Mouse (Mus musculus): ENCODE measurements around the gene Nfu1. TPM values are rescaled to one million over a fixed set of nuclear protein-coding genes. Genes with fewer than 3 reads are reported as not detected.
"Not testable (repeated sequence)": the region's sequence is repeated elsewhere in the genome, so short reads cannot be mapped to it uniquely, and the experiment has no call there.

The Nfu1 gene
- total and polyA plus RNA-seq, 2 experiments from 2014 or later, result 163 to 395 TPM

- ATAC-seq (ENCODE audit: low FRiP score) (peak; percentile 94), DNase-seq (ENCODE audit: low spot score) (peak; percentile 95)
- Histone ChIP-seq H3K27me3 (ENCODE audit: insufficient read depth, low read length) (no peaks in the 10 kb centered on the region), H3K36me3 (ENCODE audit: insufficient read depth, low read length) (peaks cover 6% of the 10 kb centered on the region; the same call in 1 of the 2 replicates), H3K27ac (ENCODE audit: low read depth, low read length) (peak overlapping the region; percentile 79), H3K4me2 (ENCODE audit: low read depth, low read length, poor library complexity, severe bottlenecking) (peak overlapping the region; percentile 66), H3K4me1 (ENCODE audit: insufficient read depth, low read length) (peaks cover 4% of the 10 kb centered on the region; the same call in 1 of the 2 replicates), H3K9me3 (ENCODE audit: low read length) (no peaks in the 10 kb centered on the region), H3K4me3 (ENCODE audit: low read depth, low read length) (peak overlapping the region; percentile 61), H3K9ac (replicated peaks; ENCODE audit: low read length, poor library complexity, severe bottlenecking) (peak overlapping the region; percentile 97)
- WGBS, result under 1% methylated on average over 36 of the region's 36 CpGs
- no peak for TF ChIP-seq CTCF (IDR thresholded peaks at IDR 0.05)
Measured at GRCm38 (mm10) chr6:87009692-87010328, 774 bp downstream of the Nfu1 start.

GRCm38 (mm10) chr6:87016916-87017315 is 7.9 kb downstream of the Nfu1 start:
- Histone ChIP-seq H3K4me1 (ENCODE audit: insufficient read depth, low read length) (no peaks in the 10 kb centered on the region), H3K4me3 (ENCODE audit: low read depth, low read length) (no peak overlapping the region), H3K4me2 (ENCODE audit: low read depth, low read length, poor library complexity, severe bottlenecking) (no peak overlapping the region), H3K9ac (replicated peaks; ENCODE audit: low read length, poor library complexity, severe bottlenecking) (no peak overlapping the region), H3K36me3 (ENCODE audit: insufficient read depth, low read length) (peaks cover 44% of the 10 kb centered on the region), H3K9me3 (ENCODE audit: low read length) (no peaks in the 10 kb centered on the region), H3K27ac (ENCODE audit: low read depth, low read length) (no peak overlapping the region), H3K27me3 (ENCODE audit: insufficient read depth, low read length) (no peaks in the 10 kb centered on the region)
- 68% methylated on average over 4 of the region's 4 CpGs for WGBS
- TF ChIP-seq CTCF (IDR thresholded peaks at IDR 0.05), result peak; percentile 79
- DNase-seq (ENCODE audit: low spot score) (peak; percentile 64), ATAC-seq (ENCODE audit: low FRiP score) (no peak)

- WGBS, result 93% methylated on average over 8 of the region's 8 CpGs
- Histone ChIP-seq H3K27me3 (ENCODE audit: insufficient read depth, low read length) (no peaks in the 10 kb centered on the region), H3K27ac (ENCODE audit: low read depth, low read length) (no peak overlapping the region), H3K9me3 (ENCODE audit: low read length) (no peaks in the 10 kb centered on the region), H3K36me3 (ENCODE audit: insufficient read depth, low read length) (peaks cover 51% of the 10 kb centered on the region), H3K4me2 (ENCODE audit: low read depth, low read length, poor library complexity, severe bottlenecking) (no peak overlapping the region), H3K9ac (replicated peaks; ENCODE audit: low read length, poor library complexity, severe bottlenecking) (no peak overlapping the region), H3K4me1 (ENCODE audit: insufficient read depth, low read length) (no peaks in the 10 kb centered on the region), H3K4me3 (ENCODE audit: low read depth, low read length) (no peak overlapping the region)
- ATAC-seq (ENCODE audit: low FRiP score), result no peak
- no peak for TF ChIP-seq CTCF (IDR thresholded peaks at IDR 0.05)
- DNase-seq (ENCODE audit: low spot score), result no peak
Measured at GRCm38 (mm10) chr6:87018874-87019273, 9.8 kb downstream of the Nfu1 start.

- H3K27ac ChIP-seq (ENCODE audit: low read depth, low read length), result no peak overlapping the region
- no peak for ATAC-seq (ENCODE audit: low FRiP score)
Measured at GRCm38 (mm10) chr6:87021791-87022190, 12.8 kb downstream of the Nfu1 start.

GRCm38 (mm10) chr6:87026980-87027379 is 17.9 kb downstream of the Nfu1 start:
- Histone ChIP-seq H3K4me3 (ENCODE audit: low read depth, low read length) (no peak overlapping the region), H3K4me2 (ENCODE audit: low read depth, low read length, poor library complexity, severe bottlenecking) (no peak overlapping the region), H3K27ac (ENCODE audit: low read depth, low read length) (no peak overlapping the region), H3K9me3 (ENCODE audit: low read length) (no peaks in the 10 kb centered on the region), H3K36me3 (ENCODE audit: insufficient read depth, low read length) (peaks cover 40% of the 10 kb centered on the region), H3K27me3 (ENCODE audit: insufficient read depth, low read length) (no peaks in the 10 kb centered on the region), H3K4me1 (ENCODE audit: insufficient read depth, low read length) (no peaks in the 10 kb centered on the region), H3K9ac (replicated peaks; ENCODE audit: low read length, poor library complexity, severe bottlenecking) (no peak overlapping the region)
- no peak for ATAC-seq (ENCODE audit: low FRiP score)
- 89% methylated on average over 7 of the region's 7 CpGs for whole genome bisulfite sequencing
- TF ChIP-seq CTCF (IDR thresholded peaks at IDR 0.05), result no peak
- no peak for DNase-seq (ENCODE audit: low spot score)

More at GRCm38 (mm10) chr6:87021791-87022190, 12.8 kb downstream of the Nfu1 start:
- TF ChIP-seq CTCF (IDR thresholded peaks at IDR 0.05), result no peak
- H3K9ac ChIP-seq (replicated peaks; ENCODE audit: low read length, poor library complexity, severe bottlenecking), result no peak overlapping the region
- no peak for DNase-seq (ENCODE audit: low spot score)
- no peaks in the 10 kb centered on the region for H3K4me1 ChIP-seq (ENCODE audit: insufficient read depth, low read length)
- peaks cover 58% of the 10 kb centered on the region for H3K36me3 ChIP-seq (ENCODE audit: insufficient read depth, low read length)
- H3K4me2 ChIP-seq (ENCODE audit: low read depth, low read length, poor library complexity, severe bottlenecking), result no peak overlapping the region
- no peak overlapping the region for H3K4me3 ChIP-seq (ENCODE audit: low read depth, low read length)
- H3K27me3 ChIP-seq (ENCODE audit: insufficient read depth, low read length), result no peaks in the 10 kb centered on the region
- 98% methylated on average over 12 of the region's 12 CpGs for WGBS
- H3K9me3 ChIP-seq (ENCODE audit: low read length), result no peaks in the 10 kb centered on the region

- Histone ChIP-seq H3K4me2 (ENCODE audit: low read depth, low read length, poor library complexity, severe bottlenecking) (no peak overlapping the region), H3K9ac (replicated peaks; ENCODE audit: low read length, poor library complexity, severe bottlenecking) (no peak overlapping the region), H3K4me1 (ENCODE audit: insufficient read depth, low read length) (no peaks in the 10 kb centered on the region), H3K36me3 (ENCODE audit: insufficient read depth, low read length) (peaks cover 27% of the 10 kb centered on the region), H3K9me3 (ENCODE audit: low read length) (no peaks in the 10 kb centered on the region), H3K27me3 (ENCODE audit: insufficient read depth, low read length) (no peaks in the 10 kb centered on the region), H3K27ac (ENCODE audit: low read depth, low read length) (no peak overlapping the region), H3K4me3 (ENCODE audit: low read depth, low read length) (no peak overlapping the region)
- TF ChIP-seq CTCF (IDR thresholded peaks at IDR 0.05), result no peak
- no peak for DNase-seq (ENCODE audit: low spot score)
- ATAC-seq (ENCODE audit: low FRiP score), result no peak
Measured at GRCm38 (mm10) chr6:87028881-87029280, 19.8 kb downstream of the Nfu1 start.

- not testable (repeated sequence) for H3K4me1 ChIP-seq (ENCODE audit: insufficient read depth, low read length); ATAC-seq (ENCODE audit: low FRiP score); H3K9ac ChIP-seq (replicated peaks; ENCODE audit: low read length, poor library complexity, severe bottlenecking); H3K9me3 ChIP-seq (ENCODE audit: low read length); H3K4me3 ChIP-seq (ENCODE audit: low read depth, low read length); DNase-seq (ENCODE audit: low spot score); H3K4me2 ChIP-seq (ENCODE audit: low read depth, low read length, poor library complexity, severe bottlenecking); H3K27ac ChIP-seq (ENCODE audit: low read depth, low read length); H3K27me3 ChIP-seq (ENCODE audit: insufficient read depth, low read length)
- H3K36me3 ChIP-seq (ENCODE audit: insufficient read depth, low read length), result peaks cover 12% of the 10 kb centered on the region
- WGBS, result 92% methylated on average over 7 of the region's 7 CpGs
Measured at GRCm38 (mm10) chr6:87031310-87031709, 22.3 kb downstream of the Nfu1 start.
